Mouse (Mus musculus): ENCODE measurements around the gene Coasy. TPM values are rescaled to one million over a fixed set of nuclear protein-coding genes. Genes with fewer than 3 reads are reported as not detected.
A peak's percentile ranks its signal among the peaks of the same experiment; 100 is the strongest.

Coasy gene
- polyA plus RNA-seq, 1 experiment from 2014 or later: 54.9 TPM

- ATAC-seq (peak; percentile 24), DNase-seq (ENCODE audit: low spot score) (peak; percentile 85)
- Histone ChIP-seq H3K4me2 (ENCODE audit: low read length) (peak overlapping the region; percentile 51), H3K9ac (ENCODE audit: low read length) (peak overlapping the region; percentile 52), H3K4me1 (ENCODE audit: control insufficient read depth, insufficient read depth, low read length) (peaks cover 8% of the 10 kb centered on the region), H3K4me3 (ENCODE audit: low read depth, low read length) (peak overlapping the region; percentile 23), H3K9me3 (replicated peaks; ENCODE audit: control insufficient read depth, low read length) (no peaks in the 10 kb centered on the region), H3K36me3 (ENCODE audit: control insufficient read depth, insufficient read depth, low read length) (peaks cover 17% of the 10 kb centered on the region), H3K27ac (ENCODE audit: low read depth, low read length) (no peak overlapping the region), H3K27me3 (replicated peaks; ENCODE audit: control insufficient read depth, insufficient read depth, low read length) (0 out of 2 replicates have a peak, but pooled peaks cover 2% of the 10 kb centered on the region)
- 22% methylated on average over 18 of the region's 18 CpGs for WGBS
Observed at GRCm38 (mm10) chr11:101066549-101067412, 15.6 kb upstream of the Coasy start.

- Histone ChIP-seq H3K4me3 (ENCODE audit: low read depth, low read length) (peak within 1 kb of the TSS; percentile 86), H3K4me1 (ENCODE audit: control insufficient read depth, insufficient read depth, low read length) (peaks cover 8% of the 10 kb centered on the region), H3K9me3 (replicated peaks; ENCODE audit: control insufficient read depth, low read length) (no peaks in the 10 kb centered on the region), H3K4me2 (ENCODE audit: low read length) (peak within 1 kb of the TSS; percentile 98), H3K9ac (ENCODE audit: low read length) (peak within 1 kb of the TSS; percentile 86), H3K27ac (ENCODE audit: low read depth, low read length) (peak within 1 kb of the TSS; percentile 68), H3K27me3 (replicated peaks; ENCODE audit: control insufficient read depth, insufficient read depth, low read length) (0 out of 2 replicates have a peak, but pooled peaks cover 2% of the 10 kb centered on the region), H3K36me3 (ENCODE audit: control insufficient read depth, insufficient read depth, low read length) (no peaks in the 10 kb centered on the region)
- peak; percentile 94 for DNase-seq (ENCODE audit: low spot score)
- WGBS: 4% methylated on average over 35 of the region's 35 CpGs
- peak; percentile 91 for ATAC-seq
Observed at GRCm38 (mm10) chr11:101069391-101070188, 12.8 kb upstream of the Coasy start, which contains the start of gene Naglu. TSS of gene Naglu (plus strand) at chr11:101070012.

- ATAC-seq (peak; percentile 66), DNase-seq (ENCODE audit: low spot score) (no peak)
- Histone ChIP-seq H3K27me3 (replicated peaks; ENCODE audit: control insufficient read depth, insufficient read depth, low read length) (0 out of 2 replicates have a peak, but pooled peaks cover 2% of the 10 kb centered on the region), H3K27ac (ENCODE audit: low read depth, low read length) (peak overlapping the region; percentile 68), H3K4me1 (ENCODE audit: control insufficient read depth, insufficient read depth, low read length) (peaks cover 8% of the 10 kb centered on the region), H3K9ac (ENCODE audit: low read length) (peak overlapping the region; percentile 86), H3K4me3 (ENCODE audit: low read depth, low read length) (peak overlapping the region; percentile 86), H3K36me3 (ENCODE audit: control insufficient read depth, insufficient read depth, low read length) (no peaks in the 10 kb centered on the region), H3K4me2 (ENCODE audit: low read length) (peak overlapping the region; percentile 98), H3K9me3 (replicated peaks; ENCODE audit: control insufficient read depth, low read length) (no peaks in the 10 kb centered on the region)
- WGBS: under 1% methylated on average over 36 of the region's 36 CpGs
Observed at GRCm38 (mm10) chr11:101070189-101070527, 12.2 kb upstream of the Coasy start.

GRCm38 (mm10) chr11:101070987-101071386 lies 11.4 kb upstream of the Coasy start:
- Histone ChIP-seq H3K9me3 (replicated peaks; ENCODE audit: control insufficient read depth, low read length) (no peaks in the 10 kb centered on the region), H3K36me3 (ENCODE audit: control insufficient read depth, insufficient read depth, low read length) (no peaks in the 10 kb centered on the region), H3K27me3 (replicated peaks; ENCODE audit: control insufficient read depth, insufficient read depth, low read length) (0 out of 2 replicates have a peak, but pooled peaks cover 2% of the 10 kb centered on the region), H3K4me1 (ENCODE audit: control insufficient read depth, insufficient read depth, low read length) (peaks cover 8% of the 10 kb centered on the region), H3K27ac (ENCODE audit: low read depth, low read length) (no peak overlapping the region), H3K9ac (ENCODE audit: low read length) (peak overlapping the region; percentile 86; the same call in 1 of the 2 replicates), H3K4me2 (ENCODE audit: low read length) (peak overlapping the region; percentile 98), H3K4me3 (ENCODE audit: low read depth, low read length) (no peak overlapping the region)
- 69% methylated on average over 6 of the region's 6 CpGs for WGBS
- DNase-seq (ENCODE audit: low spot score) (no peak), ATAC-seq (no peak)

- Histone ChIP-seq H3K36me3 (ENCODE audit: control insufficient read depth, insufficient read depth, low read length) (no peaks in the 10 kb centered on the region), H3K9me3 (replicated peaks; ENCODE audit: control insufficient read depth, low read length) (no peaks in the 10 kb centered on the region), H3K4me2 (ENCODE audit: low read length) (no peak overlapping the region), H3K27me3 (replicated peaks; ENCODE audit: control insufficient read depth, insufficient read depth, low read length) (0 out of 2 replicates have a peak, but pooled peaks cover 2% of the 10 kb centered on the region), H3K4me1 (ENCODE audit: control insufficient read depth, insufficient read depth, low read length) (peaks cover 5% of the 10 kb centered on the region), H3K4me3 (ENCODE audit: low read depth, low read length) (no peak overlapping the region), H3K9ac (ENCODE audit: low read length) (no peak overlapping the region), H3K27ac (ENCODE audit: low read depth, low read length) (no peak overlapping the region)
- 72% methylated on average over 14 of the region's 14 CpGs for WGBS
- no peak for ATAC-seq
- DNase-seq (ENCODE audit: low spot score): no peak
Observed at GRCm38 (mm10) chr11:101071810-101072428, 10.4 kb upstream of the Coasy start.

- Histone ChIP-seq H3K36me3 (ENCODE audit: control insufficient read depth, insufficient read depth, low read length) (no peaks in the 10 kb centered on the region), H3K27ac (ENCODE audit: low read depth, low read length) (no peak within 1 kb of the TSS), H3K9ac (ENCODE audit: low read length) (no peak within 1 kb of the TSS), H3K4me2 (ENCODE audit: low read length) (no peak within 1 kb of the TSS), H3K4me3 (ENCODE audit: low read depth, low read length) (no peak within 1 kb of the TSS), H3K4me1 (ENCODE audit: control insufficient read depth, insufficient read depth, low read length) (peaks cover 4% of the 10 kb centered on the region), H3K9me3 (replicated peaks; ENCODE audit: control insufficient read depth, low read length) (no peaks in the 10 kb centered on the region), H3K27me3 (replicated peaks; ENCODE audit: control insufficient read depth, insufficient read depth, low read length) (peaks cover 44% of the 10 kb centered on the region)
- ATAC-seq (no peak), DNase-seq (ENCODE audit: low spot score) (no peak)
- 59% methylated on average over 9 of the region's 9 CpGs for WGBS
Observed at GRCm38 (mm10) chr11:101078121-101078520, 4.2 kb upstream of the Coasy start, which contains the start of gene Hsd17b1. TSS of gene Hsd17b1 (plus strand) at chr11:101078411.

- DNase-seq (ENCODE audit: low spot score) (no peak), ATAC-seq (no peak)
- H3K4me3 ChIP-seq (ENCODE audit: low read depth, low read length): no peak overlapping the region
- H3K9me3 ChIP-seq (replicated peaks; ENCODE audit: control insufficient read depth, low read length): no peaks in the 10 kb centered on the region
- H3K36me3 ChIP-seq (ENCODE audit: control insufficient read depth, insufficient read depth, low read length): peaks cover 2% of the 10 kb centered on the region; the same call in 1 of the 2 replicates
- H3K27me3 ChIP-seq (replicated peaks; ENCODE audit: control insufficient read depth, insufficient read depth, low read length): peaks cover 44% of the 10 kb centered on the region
- peaks cover 10% of the 10 kb centered on the region for H3K4me1 ChIP-seq (ENCODE audit: control insufficient read depth, insufficient read depth, low read length)
- H3K27ac ChIP-seq (ENCODE audit: low read depth, low read length): no peak overlapping the region
- WGBS: 2% methylated on average over 27 of the region's 27 CpGs
- H3K4me2 ChIP-seq (ENCODE audit: low read length): no peak overlapping the region
- no peak overlapping the region for H3K9ac ChIP-seq (ENCODE audit: low read length)
Observed at GRCm38 (mm10) chr11:101079746-101080145, 2.6 kb upstream of the Coasy start.

GRCm38 (mm10) chr11:101080421-101080820 lies 1.9 kb upstream of the Coasy start:
- ATAC-seq: no peak
- peaks cover 44% of the 10 kb centered on the region for H3K27me3 ChIP-seq (replicated peaks; ENCODE audit: control insufficient read depth, insufficient read depth, low read length)

More at GRCm38 (mm10) chr11:101080421-101080820, 1.9 kb upstream of the Coasy start:
- H3K9me3 ChIP-seq (replicated peaks; ENCODE audit: control insufficient read depth, low read length): no peaks in the 10 kb centered on the region
- no peak overlapping the region for H3K27ac ChIP-seq (ENCODE audit: low read depth, low read length)
- no peak overlapping the region for H3K4me3 ChIP-seq (ENCODE audit: low read depth, low read length)
- peaks cover 10% of the 10 kb centered on the region for H3K4me1 ChIP-seq (ENCODE audit: control insufficient read depth, insufficient read depth, low read length)
- DNase-seq (ENCODE audit: low spot score): no peak
- H3K4me2 ChIP-seq (ENCODE audit: low read length): no peak overlapping the region
- H3K36me3 ChIP-seq (ENCODE audit: control insufficient read depth, insufficient read depth, low read length): peaks cover 6% of the 10 kb centered on the region; the same call in 1 of the 2 replicates
- 73% methylated on average over 5 of the region's 5 CpGs for WGBS
- H3K9ac ChIP-seq (ENCODE audit: low read length): no peak overlapping the region

All from forebrain, embryonic 14.5 days (tissue).